Mouse (Mus musculus) large intestine, adult 2 months (tissue): Measurements from ENCODE around the gene Dld. TPM values are rescaled to one million over a fixed set of nuclear protein-coding genes. Genes with fewer than 3 reads are reported as not detected.

Experiments
- DNase-seq: peaks from one replicate; pipeline ENCODE4 v3.0.0-alpha.2; 2012; ENCODE audit warnings: low read depth, low spot score
- WGBS: fragments of 180-500 bp; shearing (Covaris S2); methylation state at CpG from one replicate; pipeline ENCODE4 v1.1.7; 2018; 5-methylcytosine and 5-hydroxymethylcytosine counted together
- polyA plus RNA-seq: library from polyadenylated mRNA; depleted of rRNA; stranded (reverse); fragments of >200 nt; gene quantifications from 2 replicates; pipeline ENCODE4 v1.2.3, GENCODE M21; 2012; rRNA removed

Gene Dld
- polyA plus RNA-seq, 1 experiment, result 19.9 TPM

- 89% methylated on average over 8 of the region's 8 CpGs for WGBS
- no peak for DNase-seq
Measured at GRCm38 (mm10) chr12:31298530-31298929, 52.7 kb downstream of the Dld start.

- WGBS, result 59% methylated on average over 4 of the region's 4 CpGs
- no peak for DNase-seq
Measured at GRCm38 (mm10) chr12:31298122-31298521, 53.1 kb downstream of the Dld start.

GRCm38 (mm10) chr12:31296097-31296496 is 55.2 kb downstream of the Dld start:
- no peak for DNase-seq
- 57% methylated on average over 4 of the region's 4 CpGs for WGBS

- DNase-seq, result no peak
- WGBS, result 24% methylated on average over 3 of the region's 3 CpGs
Measured at GRCm38 (mm10) chr12:31295505-31295904, 55.7 kb downstream of the Dld start.

- no peak for DNase-seq
- 38% methylated on average over 11 of the region's 11 CpGs for WGBS
Measured at GRCm38 (mm10) chr12:31294996-31295395, 56.3 kb downstream of the Dld start.

- 17% methylated on average over 10 of the region's 10 CpGs for WGBS
- peak; percentile 42 for DNase-seq
Measured at GRCm38 (mm10) chr12:31294526-31294925, 56.7 kb downstream of the Dld start.

- 29% methylated on average over 15 of the region's 15 CpGs for WGBS
- no peak for DNase-seq
Measured at GRCm38 (mm10) chr12:31293361-31294142, 57.7 kb downstream of the Dld start.

- DNase-seq, result no peak
- WGBS, result 70% methylated on average over 3 of the region's 3 CpGs
Measured at GRCm38 (mm10) chr12:31290951-31291350, 60.3 kb downstream of the Dld start.

- 91% methylated on average over 10 of the region's 10 CpGs for WGBS
- DNase-seq, result no peak
Measured at GRCm38 (mm10) chr12:31289046-31289445, 62.2 kb downstream of the Dld start.

GRCm38 (mm10) chr12:31283617-31284136 is 67.6 kb downstream of the Dld start:
- no peak for DNase-seq
- WGBS, result 49% methylated on average over 4 of the region's 4 CpGs

GRCm38 (mm10) chr12:31283131-31283530 is 68.1 kb downstream of the Dld start:
- WGBS, result 25% methylated on average over 4 of the region's 4 CpGs

GRCm38 (mm10) chr12:31282241-31282640 is 69.0 kb downstream of the Dld start:
- no peak for DNase-seq
- 40% methylated on average over 5 of the region's 5 CpGs for WGBS

More at GRCm38 (mm10) chr12:31283131-31283530, 68.1 kb downstream of the Dld start:
- no peak for DNase-seq

Other genes with a start within 250 kb of the Dld start
- gene Gm6993, start 110.7 kb downstream of the Dld start, polyA plus RNA-seq, result not detected in 2 replicates
- gene Lamb1, start 86.2 kb downstream of the Dld start, polyA plus RNA-seq, result 12.4 and 24.9 TPM in 2 replicates
- 25.3 and 57.8 TPM in 2 replicates for gene Slc26a3, start 39.4 kb upstream of the Dld start, polyA plus RNA-seq
- gene Cbll1, start 148.2 kb upstream of the Dld start, polyA plus RNA-seq, result 4.0 and 6.1 TPM in 2 replicates
- 0.31 and 0.49 TPM in 2 replicates for gene Slc26a4, start 208.5 kb upstream of the Dld start, polyA plus RNA-seq